Mouse (Mus musculus) lung, adult 10 weeks (tissue): ENCODE measurements around the gene Obox8. TPM values are rescaled to one million over a fixed set of nuclear protein-coding genes. Genes with fewer than 3 reads are reported as not detected.

ENCODE experiments used
- polyA plus RNA-seq: library from polyadenylated mRNA; stranded (reverse); fragments of 350-450 nt; fragmentation: Illumina TruSeq; extraction: RNeasy Lipid Tissue Mini Kit (QIAGEN cat#74804); gene quantifications from one replicate; pipeline ENCODE4 v1.2.3, GENCODE M21; 2014; ENCODE audit warnings: low read depth, low replicate concordance; ENCODE audit not compliant: insufficient read depth

Gene Obox8
- not detected for polyA plus RNA-seq

DNA sequence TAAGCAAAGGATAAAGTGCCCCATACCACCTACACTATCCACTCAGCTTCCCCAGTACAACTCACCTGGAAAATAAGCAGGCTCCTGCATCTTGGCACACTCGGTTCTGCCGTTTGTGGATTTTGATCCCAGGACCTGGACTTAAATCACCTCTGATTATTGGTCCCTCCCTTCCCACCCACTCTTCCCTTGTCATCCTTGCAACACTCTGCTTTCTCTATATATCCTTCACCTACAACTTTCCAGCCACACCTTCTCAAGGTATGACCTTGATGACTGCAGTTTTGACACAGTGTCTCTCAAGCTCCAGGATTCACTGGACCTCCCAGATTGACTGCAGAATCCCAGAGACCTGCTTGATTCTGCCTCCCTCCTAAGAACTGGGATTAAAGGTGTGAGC lies at the start of gene Obox8:
Obox8 (minus strand) TSS at position 101 of the 400 bp plus-strand sequence.

Other genes with a start within 250 kb of the Obox8 start
- not detected for gene Sult2a3, start 210.5 kb downstream of the Obox8 start, polyA plus RNA-seq
- not detected for gene Sult2a6, start 78.7 kb downstream of the Obox8 start, polyA plus RNA-seq
- not detected for gene Sult2a8, start 113.2 kb upstream of the Obox8 start, polyA plus RNA-seq
- not detected for gene Sult2a7, start 160.7 kb upstream of the Obox8 start, polyA plus RNA-seq
- not detected for gene Vmn1r90, start 229.9 kb upstream of the Obox8 start, polyA plus RNA-seq